Mouse (Mus musculus) embryo, embryonic 9.5 days (tissue): ENCODE results near the gene Wdr48.

Experiments used
- DNase-seq: peaks from one replicate; pipeline ENCODE4 v3.0.0-alpha.2; 2017; ENCODE audit errors: extremely low spot score

Wdr48 gene

DNA sequence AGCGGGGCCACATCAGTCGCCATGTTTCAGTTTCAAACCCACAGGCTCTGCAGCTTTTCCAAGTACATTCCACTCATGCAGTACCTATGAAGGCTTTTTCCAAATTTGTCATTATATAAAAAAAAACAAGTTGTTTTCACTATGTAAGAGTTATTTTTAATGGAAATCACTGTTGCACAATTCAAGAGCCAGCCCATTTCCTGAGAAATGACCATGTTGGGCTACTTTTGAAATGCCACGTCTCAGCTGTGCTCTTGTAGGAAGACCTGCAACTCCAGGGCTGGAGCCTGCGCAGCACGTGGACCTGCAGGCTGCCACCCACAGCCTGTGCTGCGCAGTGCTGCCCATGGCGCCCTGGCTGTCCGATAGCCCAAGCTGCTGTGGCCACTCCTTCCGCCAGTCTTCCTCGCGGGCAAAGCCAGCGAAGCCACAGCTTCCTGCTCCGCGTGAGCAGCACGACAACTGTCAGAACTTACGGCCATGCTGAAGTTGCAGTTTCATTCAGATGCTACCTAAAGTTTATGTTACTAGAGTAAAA lies 30.5 kb downstream of the Wdr48 start:
- DNase-seq: no peak

- no peak for DNase-seq
Measured at GRCm38 (mm10) chr9:119925729-119926128, 31.1 kb downstream of the Wdr48 start.

GRCm38 (mm10) chr9:119926497-119926896 lies 31.8 kb downstream of the Wdr48 start:
- DNase-seq: no peak

DNA sequence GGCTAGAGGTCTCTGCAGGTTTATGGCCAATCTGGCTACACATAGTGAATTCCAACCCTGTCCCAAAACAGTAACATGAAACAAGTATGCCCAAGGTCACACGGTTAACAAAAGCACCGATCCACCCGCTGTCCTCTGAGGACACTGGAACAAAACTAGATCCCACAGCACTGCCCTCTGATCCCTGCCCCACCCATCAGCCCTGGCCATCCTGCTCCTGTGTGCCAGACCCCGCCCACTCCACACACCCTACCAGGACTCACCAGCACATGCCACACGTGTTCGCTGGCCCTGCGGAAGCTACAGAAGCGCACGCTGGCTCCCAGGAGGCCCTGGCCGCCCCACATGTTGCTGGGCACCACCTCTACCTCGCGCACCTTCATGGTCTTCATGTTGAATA lies 37.7 kb downstream of the Wdr48 start:
- DNase-seq: no peak

GRCm38 (mm10) chr9:119933675-119934074 lies 39.0 kb downstream of the Wdr48 start:
- DNase-seq: no peak

DNA sequence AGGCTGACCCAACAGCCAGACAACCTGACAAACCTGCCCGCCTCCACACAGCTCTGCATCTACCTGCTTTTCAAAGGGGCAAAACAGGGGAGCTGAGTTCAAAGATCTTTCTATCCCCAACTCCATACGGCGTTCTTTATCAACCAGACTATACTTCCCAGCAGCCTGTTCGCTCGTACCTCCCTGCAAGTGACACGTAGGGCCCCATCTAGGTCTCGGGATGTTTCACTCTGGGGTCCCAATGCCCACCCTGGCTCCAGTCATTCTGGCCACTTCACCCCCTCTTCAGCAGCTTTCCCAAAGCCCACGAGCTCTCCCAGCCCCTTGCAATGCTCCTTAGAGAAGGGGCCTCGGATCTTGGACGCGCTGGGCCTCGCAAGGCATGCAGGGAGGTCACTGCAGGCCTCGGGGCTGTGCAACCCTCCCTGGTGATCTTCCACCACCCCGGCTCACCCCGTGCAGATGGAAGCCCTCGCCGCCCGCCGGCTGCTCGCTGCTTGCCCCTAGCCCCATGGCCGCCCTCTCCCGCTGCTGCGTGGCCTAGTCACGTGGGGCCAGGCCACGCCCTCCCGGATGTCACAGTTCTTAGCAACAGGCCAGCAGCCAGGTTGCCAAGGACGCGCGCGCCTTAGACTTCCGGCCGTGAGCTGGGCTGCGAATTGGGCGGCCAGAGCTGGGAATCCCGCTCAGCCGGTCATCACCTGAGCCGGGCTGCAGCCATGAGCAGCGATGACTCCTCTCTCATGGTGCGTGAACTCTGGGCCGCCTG lies 42.5 kb downstream of the Wdr48 start, which contains the start of the genes Gorasp1 and Ttc21a:
TSS of gene Gorasp1 (minus strand) at position 561 of the 769 bp plus-strand sequence.
TSS of gene Ttc21a (plus strand) at position 602 of the 769 bp plus-strand sequence.
- DNase-seq: peak; percentile 93

GRCm38 (mm10) chr9:119938496-119938895 lies 43.8 kb downstream of the Wdr48 start:
- DNase-seq: no peak

DNA sequence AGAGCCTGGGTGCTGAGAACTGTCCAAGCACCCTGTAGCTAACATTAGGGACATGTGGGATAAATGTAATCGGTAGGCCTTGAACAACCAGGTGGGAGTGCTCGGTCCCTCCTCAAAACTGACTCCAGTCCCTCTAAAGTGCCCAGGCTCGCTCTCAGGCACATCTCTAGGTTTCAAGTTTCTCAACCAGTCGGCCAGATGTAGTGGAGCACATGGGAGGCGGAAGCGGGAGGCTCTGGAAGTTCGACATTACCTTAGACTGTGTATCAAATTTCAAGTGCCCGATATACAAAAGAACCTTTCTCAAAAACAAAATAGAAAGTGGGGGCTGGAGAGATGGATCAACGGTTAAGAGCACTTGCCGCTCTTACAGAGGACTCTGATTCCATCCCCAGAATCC lies 45.0 kb downstream of the Wdr48 start:
- DNase-seq: no peak

DNA sequence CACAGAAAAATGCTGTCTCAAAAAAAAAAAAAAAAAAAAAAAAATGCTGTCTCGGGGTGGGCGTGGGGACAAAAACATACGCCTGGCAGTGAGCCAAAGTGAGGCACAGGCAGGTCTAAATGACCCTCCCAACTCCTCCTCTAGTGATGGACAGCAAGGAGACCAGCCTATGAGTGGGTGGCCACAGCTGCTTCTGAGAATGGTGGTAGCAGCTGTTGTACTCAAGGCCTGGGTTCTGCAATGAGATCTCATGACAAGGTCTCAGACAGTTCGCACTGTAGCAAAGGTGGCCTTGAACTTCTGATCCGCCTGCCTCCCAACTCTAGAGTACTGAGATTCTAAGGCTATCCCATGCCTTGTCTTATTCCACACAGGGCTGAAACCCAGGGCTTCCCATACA lies 46.7 kb downstream of the Wdr48 start:
- no peak for DNase-seq

GRCm38 (mm10) chr9:119941861-119942260 lies 47.2 kb downstream of the Wdr48 start:
- DNase-seq: no peak

DNA sequence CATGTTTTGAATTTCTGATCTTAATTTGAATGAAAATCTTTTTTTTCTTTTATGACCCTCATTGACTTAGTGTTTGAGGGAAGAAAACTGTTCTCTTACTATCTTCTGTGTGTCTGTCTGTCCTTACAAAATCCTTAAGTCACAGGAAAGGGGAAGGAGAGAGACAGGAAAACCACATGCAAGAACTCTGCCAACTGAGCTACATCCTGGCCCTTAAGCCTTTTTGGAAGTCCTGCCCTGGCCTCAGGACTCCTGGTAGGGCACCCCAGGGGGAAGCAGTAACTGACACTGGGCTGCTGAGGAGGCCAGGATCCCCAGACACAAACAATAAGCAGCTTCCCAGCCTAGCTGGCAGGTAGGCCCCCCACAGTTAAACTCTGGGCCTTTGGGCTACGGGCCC lies 48.6 kb downstream of the Wdr48 start:
- no peak for DNase-seq

- no peak for DNase-seq
Measured at GRCm38 (mm10) chr9:119945173-119945900, 50.7 kb downstream of the Wdr48 start.

DNA sequence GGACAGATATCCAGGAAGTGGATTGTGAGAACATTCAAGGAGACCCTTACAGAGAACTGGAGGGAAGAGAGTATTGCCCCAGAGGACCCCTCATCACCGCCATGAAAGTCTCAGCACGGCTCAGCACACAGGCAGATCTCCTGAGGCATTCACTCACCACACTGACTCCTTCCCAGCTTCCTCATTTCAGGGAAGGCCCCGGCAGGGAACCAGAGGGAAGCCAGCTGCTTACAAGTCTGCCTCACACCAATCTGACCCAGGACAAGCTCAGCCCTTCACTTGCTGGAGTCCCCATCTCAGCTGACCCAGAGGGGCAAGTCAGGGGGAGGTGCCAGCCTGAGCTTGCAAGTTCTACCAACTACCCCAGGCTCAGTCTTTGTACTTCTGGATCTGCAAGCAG lies 54.1 kb downstream of the Wdr48 start:
- no peak for DNase-seq

DNA sequence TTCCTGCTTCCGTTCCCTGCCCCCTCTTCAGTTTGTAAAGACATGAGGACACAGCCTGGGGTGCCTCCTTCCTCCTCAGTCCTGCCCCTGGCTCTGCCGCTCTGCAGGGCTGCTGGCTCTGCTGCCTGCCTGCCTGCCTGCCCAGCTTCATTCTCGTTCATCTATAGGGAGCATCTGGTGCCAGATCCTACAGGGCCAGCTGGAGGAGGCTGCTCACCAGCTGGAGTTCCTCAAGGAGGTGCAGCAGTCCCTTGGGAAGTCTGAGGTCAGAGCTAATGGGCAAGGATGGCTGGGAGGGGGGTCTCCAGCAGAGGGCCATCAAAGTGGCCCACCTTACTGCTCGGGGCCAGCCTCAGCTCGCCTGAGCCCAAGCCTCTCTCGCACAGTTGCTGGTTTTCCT lies 55.8 kb downstream of the Wdr48 start:
- no peak for DNase-seq

GRCm38 (mm10) chr9:119951388-119951787 lies 56.7 kb downstream of the Wdr48 start:
- DNase-seq: no peak

GRCm38 (mm10) chr9:119958835-119959234 lies 64.2 kb downstream of the Wdr48 start:
- no peak for DNase-seq

GRCm38 (mm10) chr9:119962216-119962615 lies 67.5 kb downstream of the Wdr48 start:
- no peak for DNase-seq

- DNase-seq: peak; percentile 84
Measured at GRCm38 (mm10) chr9:119962987-119963667, 68.4 kb downstream of the Wdr48 start.

DNA sequence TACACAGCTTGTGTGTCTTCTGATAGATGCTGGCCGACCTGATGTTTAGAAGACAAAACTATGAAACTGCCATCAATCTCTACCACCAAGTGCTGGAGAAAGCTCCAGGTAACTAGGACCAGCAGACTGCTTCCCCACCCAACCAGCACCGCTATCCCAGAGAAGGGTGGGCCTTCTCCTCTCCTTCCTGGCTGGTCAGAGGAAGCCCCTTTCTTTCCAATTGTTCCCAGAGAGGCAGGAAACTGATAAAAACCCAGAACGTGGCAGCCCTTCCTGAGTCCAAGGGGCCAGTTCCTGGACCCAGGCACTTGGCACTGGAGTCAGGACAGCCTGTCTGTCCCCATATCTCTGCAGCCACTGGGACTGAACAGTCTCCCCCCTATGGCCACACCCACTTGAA lies 69.5 kb downstream of the Wdr48 start:
- no peak for DNase-seq

GRCm38 (mm10) chr9:119965186-119965585 lies 70.5 kb downstream of the Wdr48 start:
- DNase-seq: no peak

GRCm38 (mm10) chr9:119966221-119966910 lies 71.7 kb downstream of the Wdr48 start:
- no peak for DNase-seq

DNA sequence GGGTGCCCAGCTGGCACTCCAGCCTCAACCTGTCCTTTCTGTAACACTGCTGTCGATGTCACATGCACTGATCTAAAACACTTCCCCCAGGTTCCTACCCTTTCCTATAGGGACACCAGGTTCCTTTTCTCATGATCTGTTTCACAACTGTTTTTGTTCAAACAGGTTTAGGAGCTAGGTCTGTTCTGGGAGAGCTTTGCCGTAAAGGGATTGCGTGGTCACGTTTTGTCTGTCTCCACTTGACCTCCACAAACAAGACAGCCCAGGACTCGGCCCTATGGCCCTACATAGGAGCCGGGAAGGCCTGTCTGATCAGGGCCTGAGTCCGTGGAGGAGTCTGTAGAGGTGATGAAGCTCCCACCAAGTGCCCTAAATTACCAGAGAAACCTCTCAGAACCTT lies 75.1 kb downstream of the Wdr48 start:
- no peak for DNase-seq
